Comparison of ENCODE assay signal across 9 mouse cellular contexts in the genomic region with DNA sequence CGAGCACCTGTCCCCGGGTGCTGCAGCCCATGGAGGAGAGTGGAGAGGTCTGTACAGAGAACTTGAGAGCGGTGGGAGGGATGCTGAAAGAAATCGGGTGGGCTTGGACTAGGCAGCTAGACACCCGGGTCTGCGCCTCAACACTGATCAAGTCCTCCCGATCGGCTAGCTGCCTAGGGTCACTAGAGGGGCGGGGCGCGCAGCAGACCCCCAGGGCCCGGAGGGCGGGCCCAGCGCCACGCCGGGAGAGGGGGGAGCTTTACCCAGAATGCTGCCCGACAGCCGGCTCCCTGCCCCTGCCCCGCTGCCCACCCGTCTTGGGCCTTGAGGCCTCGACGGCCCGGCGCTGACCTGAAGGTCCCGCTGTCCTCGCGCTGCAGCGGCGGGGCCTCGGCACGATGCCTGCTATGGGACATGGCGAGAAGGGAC. TPM values are rescaled to one million over a fixed set of nuclear protein-coding genes. Genes with fewer than 3 reads are reported as not detected.
DNase-seq lines count a peak whose midpoint lies in the region; ATAC-seq lines count a peak whose summit lies in the region.
"Had no signal": no experiment of that assay in that cellular context is flagged by ENCODE, and none has a peak within 500 bp of the region (broad histone marks: within the 10 kb centered on the region; RNA-seq: fewer than 3 reads in every experiment).

No protein-coding gene starts in this region.

- peak; percentile 17 for ATAC-seq in activated CD4-positive, CD25-positive, alpha-beta regulatory T cell, adult 4 months
- ATAC-seq in forebrain, embryonic 12.5 days (ENCODE audit: low FRiP score), result peak; percentile 62; the same call in 1 of the 2 replicates
- ATAC-seq in liver, embryonic 12.5 days, result no peak

- peak; percentile 6 to 19 for DNase-seq in layer of hippocampus, postnatal 25 days (ENCODE audit: extremely low spot score in 1 of 2, low spot score in 1 of 2)
- no peak for DNase-seq in layer of hippocampus, postnatal 10 days (ENCODE audit: low spot score in 2 of 2)
- DNase-seq in skeletal muscle tissue, adult 2 months (ENCODE audit: low read depth, low spot score), result peak; percentile 9
- DNase-seq in adipocyte (ENCODE audit: low spot score), result no peak
- DNase-seq in left cerebral cortex, adult 11 months (ENCODE audit: low spot score), result no peak

- peak overlapping the region; percentile 96 for H3K27ac ChIP-seq in forebrain, embryonic 12.5 days
- peak overlapping the region; percentile 68 for H3K27ac ChIP-seq in liver, embryonic 12.5 days

- H3K4me2 ChIP-seq in forebrain, embryonic 12.5 days, result peak overlapping the region; percentile 71
- H3K4me2 ChIP-seq in liver, embryonic 12.5 days, result peak overlapping the region; percentile 100

- peaks cover 14% of the 10 kb centered on the region for H3K36me3 ChIP-seq in forebrain, embryonic 12.5 days (replicated peaks)
- H3K36me3 ChIP-seq in liver, embryonic 12.5 days, result peaks cover 2% of the 10 kb centered on the region; the same call in 1 of the 2 replicates

- WGBS in forebrain, embryonic 12.5 days, result 0% methylated on average over 32 of the region's 32 CpGs
- WGBS in liver, embryonic 12.5 days (ENCODE audit: insufficient replicate concordance), result 2% methylated on average over 32 of the region's 32 CpGs

- H3K9ac ChIP-seq in forebrain, embryonic 12.5 days, result peak overlapping the region; percentile 85
- H3K9ac ChIP-seq in liver, embryonic 12.5 days, result peak overlapping the region; percentile 78

- no peaks in the 10 kb centered on the region for H3K9me3 ChIP-seq in forebrain, embryonic 12.5 days
- H3K9me3 ChIP-seq in liver, embryonic 12.5 days (replicated peaks), result no peaks in the 10 kb centered on the region

- peaks cover 15% of the 10 kb centered on the region for H3K4me1 ChIP-seq in forebrain, embryonic 12.5 days
- H3K4me1 ChIP-seq in liver, embryonic 12.5 days, result peaks cover 28% of the 10 kb centered on the region

- H3K27me3 ChIP-seq in forebrain, embryonic 12.5 days, result no peaks in the 10 kb centered on the region
- H3K27me3 ChIP-seq in liver, embryonic 12.5 days (replicated peaks), result no peaks in the 10 kb centered on the region

- H3K4me3 ChIP-seq in forebrain, embryonic 12.5 days (replicated peaks), result peak overlapping the region; percentile 73
- H3K4me3 ChIP-seq in liver, embryonic 12.5 days, result peak overlapping the region; percentile 77

RNA-seq across cellular contexts. Expression of a gene that starts 0.4 kb away (rescaled TPM):
- total RNA-seq in layer of hippocampus, postnatal 25 days (2021), result 10 to 100 TPM; 16.6 to 19.1 TPM
- 10 to 100 TPM; 24.6 to 25.7 TPM for total RNA-seq in layer of hippocampus, postnatal 10 days (2021)
- polyA plus RNA-seq in activated CD4-positive, CD25-positive, alpha-beta regulatory T cell, adult 4 months (2017; shearing (Covaris generic)), result 10 to 100 TPM; 10.1 to 16.4 TPM
- polyA plus RNA-seq in forebrain, embryonic 12.5 days (2016; fragmentation: Nextera tagmentation; extraction: Ambion mirVana), result 92.2 and 93.9 TPM in 2 replicates
- polyA plus RNA-seq in liver, embryonic 12.5 days (2016; fragmentation: Nextera tagmentation; extraction: Ambion mirVana), result 12.7 and 13.1 TPM in 2 replicates

RNA-seq across cellular contexts. Expression of a gene that starts 0.8 kb away (rescaled TPM):
- total RNA-seq in layer of hippocampus, postnatal 25 days (2021), result not detected
- under 1 TPM; 0.85 to 0.98 TPM for total RNA-seq in layer of hippocampus, postnatal 10 days (2021)
- polyA plus RNA-seq in activated CD4-positive, CD25-positive, alpha-beta regulatory T cell, adult 4 months (2017; shearing (Covaris generic)), result not detected
- polyA plus RNA-seq in forebrain, embryonic 12.5 days (2016; fragmentation: Nextera tagmentation; extraction: Ambion mirVana), result 0.91 and 1.3 TPM in 2 replicates
- polyA plus RNA-seq in liver, embryonic 12.5 days (2016; fragmentation: Nextera tagmentation; extraction: Ambion mirVana), result not detected in 2 replicates
- polyA plus RNA-seq: gonadal fat pad, adult 2 months had no signal

RNA-seq across cellular contexts. Expression of a gene that starts 25.5 kb away (rescaled TPM):
- total RNA-seq in layer of hippocampus, postnatal 25 days (2021), result 1 to 10 TPM; 5.1 to 6.2 TPM
- 1 to 10 TPM; 4.7 to 5.8 TPM for total RNA-seq in layer of hippocampus, postnatal 10 days (2021)
- 1 to 10 TPM; 1.9 to 4.5 TPM for polyA plus RNA-seq in activated CD4-positive, CD25-positive, alpha-beta regulatory T cell, adult 4 months (2017; shearing (Covaris generic))
- 13.0 and 16.9 TPM in 2 replicates for polyA plus RNA-seq in forebrain, embryonic 12.5 days (2016; fragmentation: Nextera tagmentation; extraction: Ambion mirVana)
- polyA plus RNA-seq in liver, embryonic 12.5 days (2016; fragmentation: Nextera tagmentation; extraction: Ambion mirVana), result 7.6 and 8.1 TPM in 2 replicates

RNA-seq across cellular contexts. Expression of a gene that starts 27.6 kb away (rescaled TPM):
- total RNA-seq in layer of hippocampus, postnatal 25 days (2021), result 10 to 100 TPM; 38.0 to 42.0 TPM
- total RNA-seq in layer of hippocampus, postnatal 10 days (2021), result 10 to 100 TPM; 25.5 to 28.2 TPM
- polyA plus RNA-seq in activated CD4-positive, CD25-positive, alpha-beta regulatory T cell, adult 4 months (2017; shearing (Covaris generic)), result 10 to 100 TPM in 1 of 2 experiments, 1 to 10 TPM in 1; 9.1 to 13.0 TPM
- 11.9 and 14.7 TPM in 2 replicates for polyA plus RNA-seq in forebrain, embryonic 12.5 days (2016; fragmentation: Nextera tagmentation; extraction: Ambion mirVana)
- 9.0 and 9.4 TPM in 2 replicates for polyA plus RNA-seq in liver, embryonic 12.5 days (2016; fragmentation: Nextera tagmentation; extraction: Ambion mirVana)

Comparison
In these comparisons a context has a peak if more than half of its experiments do, and no peak if none do; other contexts are left out.
1. DNase-seq: peak in layer of hippocampus, postnatal 25 days (2 of 2) and skeletal muscle tissue, adult 2 months (single experiment); none in layer of hippocampus, postnatal 10 days (0 of 2), adipocyte (single experiment) and left cerebral cortex, adult 11 months (single experiment).